Mouse (Mus musculus): ENCODE data around the gene Ndufaf2. TPM values are rescaled to one million over a fixed set of nuclear protein-coding genes. Genes with fewer than 3 reads are reported as not detected.
A peak's percentile ranks its signal among the peaks of the same experiment; 100 is the strongest.

Gene Ndufaf2
- polyA plus RNA-seq, 1 experiment, result 22.0 TPM

GRCm38 (mm10) chr13:108152650-108153372, 5.6 kb downstream of the Ndufaf2 start:
- TF ChIP-seq POLR2A (IDR thresholded peaks at IDR 0.05; ENCODE audit: borderline replicate concordance, low read depth, low read length), result no peak

GRCm38 (mm10) chr13:108151782-108152181, 6.6 kb downstream of the Ndufaf2 start:
- TF ChIP-seq POLR2A (IDR thresholded peaks at IDR 0.05; ENCODE audit: borderline replicate concordance, low read depth, low read length) (no peak), CTCF (IDR thresholded peaks at IDR 0.05; ENCODE audit: low read depth, low read length) (no peak)

More at GRCm38 (mm10) chr13:108152650-108153372, 5.6 kb downstream of the Ndufaf2 start:
- no peak overlapping the region for H3K4me3 ChIP-seq (ENCODE audit: insufficient read depth, low read length)
- H3K27ac ChIP-seq (ENCODE audit: insufficient read depth, low read depth, low read length), result no peak overlapping the region
- no peaks in the 10 kb centered on the region for H3K4me1 ChIP-seq (ENCODE audit: control insufficient read depth, insufficient read depth, low read length)

GRCm38 (mm10) chr13:108144086-108144485, 14.3 kb downstream of the Ndufaf2 start:
- TF ChIP-seq POLR2A (IDR thresholded peaks at IDR 0.05; ENCODE audit: borderline replicate concordance, low read depth, low read length) (no peak), CTCF (IDR thresholded peaks at IDR 0.05; ENCODE audit: low read depth, low read length) (no peak)
- no peak overlapping the region for H3K27ac ChIP-seq (ENCODE audit: insufficient read depth, low read depth, low read length)

More at GRCm38 (mm10) chr13:108151782-108152181, 6.6 kb downstream of the Ndufaf2 start:
- no peaks in the 10 kb centered on the region for H3K4me1 ChIP-seq (ENCODE audit: control insufficient read depth, insufficient read depth, low read length)
- H3K4me3 ChIP-seq (ENCODE audit: insufficient read depth, low read length), result no peak overlapping the region
- no peak overlapping the region for H3K27ac ChIP-seq (ENCODE audit: insufficient read depth, low read depth, low read length)

GRCm38 (mm10) chr13:108138403-108138977, 19.9 kb downstream of the Ndufaf2 start:
- Histone ChIP-seq H3K27ac (ENCODE audit: insufficient read depth, low read depth, low read length) (no peak overlapping the region), H3K4me1 (ENCODE audit: control insufficient read depth, insufficient read depth, low read length) (peaks cover 11% of the 10 kb centered on the region), H3K4me3 (ENCODE audit: insufficient read depth, low read length) (no peak overlapping the region)
- TF ChIP-seq CTCF (IDR thresholded peaks at IDR 0.05; ENCODE audit: low read depth, low read length) (no peak), POLR2A (IDR thresholded peaks at IDR 0.05; ENCODE audit: borderline replicate concordance, low read depth, low read length) (no peak)

More at GRCm38 (mm10) chr13:108144086-108144485, 14.3 kb downstream of the Ndufaf2 start:
- Histone ChIP-seq H3K4me1 (ENCODE audit: control insufficient read depth, insufficient read depth, low read length) (peaks cover 9% of the 10 kb centered on the region), H3K4me3 (ENCODE audit: insufficient read depth, low read length) (no peak overlapping the region)

GRCm38 (mm10) chr13:108135617-108136016, 22.8 kb downstream of the Ndufaf2 start:
- TF ChIP-seq CTCF (IDR thresholded peaks at IDR 0.05; ENCODE audit: low read depth, low read length) (no peak), POLR2A (IDR thresholded peaks at IDR 0.05; ENCODE audit: borderline replicate concordance, low read depth, low read length) (no peak)
- Histone ChIP-seq H3K4me3 (ENCODE audit: insufficient read depth, low read length) (no peak overlapping the region), H3K27ac (ENCODE audit: insufficient read depth, low read depth, low read length) (peak overlapping the region; percentile 15; the same call in 1 of the 2 replicates), H3K4me1 (ENCODE audit: control insufficient read depth, insufficient read depth, low read length) (peaks cover 9% of the 10 kb centered on the region)

- no peak for TF ChIP-seq CTCF (IDR thresholded peaks at IDR 0.05; ENCODE audit: low read depth, low read length)
- TF ChIP-seq POLR2A (IDR thresholded peaks at IDR 0.05; ENCODE audit: borderline replicate concordance, low read depth, low read length), result no peak
- Histone ChIP-seq H3K4me1 (ENCODE audit: control insufficient read depth, insufficient read depth, low read length) (peaks cover 2% of the 10 kb centered on the region), H3K4me3 (ENCODE audit: insufficient read depth, low read length) (no peak overlapping the region), H3K27ac (ENCODE audit: insufficient read depth, low read depth, low read length) (no peak overlapping the region)
These were observed 26.2 kb downstream of the Ndufaf2 start for GRCm38 (mm10) chr13:108132031-108132819.

GRCm38 (mm10) chr13:108130737-108131136, 27.7 kb downstream of the Ndufaf2 start:
- Histone ChIP-seq H3K27ac (ENCODE audit: insufficient read depth, low read depth, low read length) (no peak overlapping the region), H3K4me3 (ENCODE audit: insufficient read depth, low read length) (no peak overlapping the region), H3K4me1 (ENCODE audit: control insufficient read depth, insufficient read depth, low read length) (peaks cover 2% of the 10 kb centered on the region)
- TF ChIP-seq CTCF (IDR thresholded peaks at IDR 0.05; ENCODE audit: low read depth, low read length), result no peak
- no peak for TF ChIP-seq POLR2A (IDR thresholded peaks at IDR 0.05; ENCODE audit: borderline replicate concordance, low read depth, low read length)

- no peak overlapping the region for H3K4me3 ChIP-seq (ENCODE audit: insufficient read depth, low read length)
- no peak overlapping the region for H3K27ac ChIP-seq (ENCODE audit: insufficient read depth, low read depth, low read length)
- TF ChIP-seq POLR2A (IDR thresholded peaks at IDR 0.05; ENCODE audit: borderline replicate concordance, low read depth, low read length) (no peak), CTCF (IDR thresholded peaks at IDR 0.05; ENCODE audit: low read depth, low read length) (no peak)
- no peaks in the 10 kb centered on the region for H3K4me1 ChIP-seq (ENCODE audit: control insufficient read depth, insufficient read depth, low read length)
These were observed 29.4 kb downstream of the Ndufaf2 start for GRCm38 (mm10) chr13:108129070-108129469.

- TF ChIP-seq CTCF (IDR thresholded peaks at IDR 0.05; ENCODE audit: low read depth, low read length), result no peak
- no peak for TF ChIP-seq POLR2A (IDR thresholded peaks at IDR 0.05; ENCODE audit: borderline replicate concordance, low read depth, low read length)
- H3K27ac ChIP-seq (ENCODE audit: insufficient read depth, low read depth, low read length), result no peak overlapping the region
- no peak overlapping the region for H3K4me3 ChIP-seq (ENCODE audit: insufficient read depth, low read length)
- no peaks in the 10 kb centered on the region for H3K4me1 ChIP-seq (ENCODE audit: control insufficient read depth, insufficient read depth, low read length)
These were observed 30.5 kb downstream of the Ndufaf2 start for GRCm38 (mm10) chr13:108127883-108128282.

Data from bone marrow macrophage, adult 2 months (primary cell).